Mouse (Mus musculus) neural tube, postnatal 0 days (tissue): ENCODE measurements around the gene Olfr19. TPM values are rescaled to one million over a fixed set of nuclear protein-coding genes. Genes with fewer than 3 reads are reported as not detected.

Experiments
- polyA plus RNA-seq: library from polyadenylated mRNA; unstranded; fragments of >200 nt; fragmentation: Nextera tagmentation; extraction: Ambion mirVana; gene quantifications from 2 replicates; pipeline ENCODE4 v1.2.1, GENCODE M21; 2015

Olfr19 gene
- polyA plus RNA-seq, result not detected in 2 replicates

GRCm38 (mm10) chr16:16676305-16676704 is at the start of gene Olfr19:
Gene Olfr19 (minus strand): TSS chr16:16676405.

Other genes with a start within 250 kb of the Olfr19 start
- gene Fgd4, start 75.9 kb downstream of the Olfr19 start, polyA plus RNA-seq, result 12.8 and 13.0 TPM in 2 replicates
- 13.4 and 15.8 TPM in 2 replicates for gene Spag6l, start 153.1 kb upstream of the Olfr19 start, polyA plus RNA-seq
- 0.36 TPM in 1 of 2 replicates, not detected in the other for gene Igll1, start 187.6 kb upstream of the Olfr19 start, polyA plus RNA-seq
- gene Top3b, start 194.3 kb upstream of the Olfr19 start, polyA plus RNA-seq, result 56.2 and 56.3 TPM in 2 replicates
- gene Vpreb1, start 194.4 kb upstream of the Olfr19 start, polyA plus RNA-seq, result 0.52 and 0.58 TPM in 2 replicates
- gene Ppm1f, start 220.1 kb upstream of the Olfr19 start, polyA plus RNA-seq, result 14.9 and 16.7 TPM in 2 replicates